Mouse (Mus musculus) layer of hippocampus, adult 2 months (tissue): ENCODE data around the gene Csn1s2a. TPM values are rescaled to one million over a fixed set of nuclear protein-coding genes. Genes with fewer than 3 reads are reported as not detected.
"Not testable (repeated sequence)": the region's sequence is repeated elsewhere in the genome, so short reads cannot be mapped to it uniquely, and the experiment has no call there.

ENCODE experiments used
- DNase-seq, 2 experiments: peaks; one replicate each; pipeline ENCODE4 v3.0.0; 2022; ENCODE audit warnings: low spot score in 2 of 2
- H3K27ac ChIP-seq: fragments of 200-600 bp; 2 replicates; pipeline ENCODE4 v1.8.1; 2022
- H3K4me3 ChIP-seq: fragments of 200-600 bp; 2 replicates; pipeline ENCODE4 v1.8.1; 2022; ENCODE audit warnings: mild to moderate bottlenecking
- CTCF ChIP-seq: fragments of 200-600 bp; conservative IDR thresholded peaks from 2 replicates; pipeline ENCODE4 v1.8.1; 2022; ENCODE audit warnings: antibody characterized with exemption, mild to moderate bottlenecking, moderate library complexity
- long read RNA-seq, 2 experiments: library from polyadenylated mRNA; stranded (forward); transcript quantifications; one replicate each; pipeline ENCODE4 v2.0.0; 2021; ENCODE audit warnings: borderline mapping rate in 2 of 2
- total RNA-seq, 2 experiments: library from RNA; stranded (reverse); gene quantifications; 2 replicates each; pipeline ENCODE4 v1.2.3; 2021

The Csn1s2a gene
- not detected for total RNA-seq
- long read RNA-seq, experiment 1: 0 reads
- long read RNA-seq, experiment 2: 0 reads

- H3K4me3 ChIP-seq: no peak within 1 kb of the TSS
- no peak for DNase-seq
- H3K27ac ChIP-seq: no peak within 1 kb of the TSS
- no peak for TF ChIP-seq CTCF
Observed at GRCm38 (mm10) chr5:87774267-87774666, at the start of gene Csn1s2a. Csn1s2a (plus strand) TSS chr5:87774567.

- no peak for DNase-seq
- H3K27ac ChIP-seq: no peak overlapping the region
- no peak overlapping the region for H3K4me3 ChIP-seq
- TF ChIP-seq CTCF: no peak
Observed at GRCm38 (mm10) chr5:87734821-87735220, 39.5 kb upstream of the Csn1s2a start.

- H3K4me3 ChIP-seq: no peak overlapping the region
- no peak for DNase-seq
- TF ChIP-seq CTCF: no peak
- H3K27ac ChIP-seq: no peak overlapping the region
Observed at GRCm38 (mm10) chr5:87753471-87753870, 20.9 kb upstream of the Csn1s2a start.

- Histone ChIP-seq H3K4me3 (no peak overlapping the region), H3K27ac (no peak overlapping the region)
- no peak for TF ChIP-seq CTCF
- DNase-seq: no peak
Observed at GRCm38 (mm10) chr5:87764546-87764945, 9.8 kb upstream of the Csn1s2a start.

GRCm38 (mm10) chr5:87772151-87772550, 2.2 kb upstream of the Csn1s2a start:
- not testable (repeated sequence) for DNase-seq, H3K4me3 ChIP-seq

GRCm38 (mm10) chr5:87782731-87783130, 8.4 kb downstream of the Csn1s2a start:
- Histone ChIP-seq H3K4me3 (no peak overlapping the region), H3K27ac (no peak overlapping the region)
- DNase-seq: peak in 1 of 2 experiments; percentile 15
- peak; percentile 67 for TF ChIP-seq CTCF

More at GRCm38 (mm10) chr5:87772151-87772550, 2.2 kb upstream of the Csn1s2a start:
- H3K27ac ChIP-seq: not testable (repeated sequence)

GRCm38 (mm10) chr5:87807782-87808181, 33.4 kb downstream of the Csn1s2a start, which contains the start of gene Csn1s2b:
Csn1s2b (plus strand) TSS chr5:87808082.
- DNase-seq: no peak
- no peak within 1 kb of the TSS for H3K4me3 ChIP-seq
- no peak for TF ChIP-seq CTCF
- H3K27ac ChIP-seq: no peak within 1 kb of the TSS

- DNase-seq: no peak
- Histone ChIP-seq H3K4me3 (no peak overlapping the region), H3K27ac (no peak overlapping the region)
- no peak; the same call in 1 of the 2 replicates for TF ChIP-seq CTCF
Observed at GRCm38 (mm10) chr5:87809253-87809652, 34.9 kb downstream of the Csn1s2a start.

- DNase-seq: no peak
- H3K4me3 ChIP-seq: no peak within 1 kb of the TSS
- no peak within 1 kb of the TSS for H3K27ac ChIP-seq
- TF ChIP-seq CTCF: no peak
Observed at GRCm38 (mm10) chr5:87825386-87825785, 51.0 kb downstream of the Csn1s2a start, which contains the start of gene Prr27. Prr27 (plus strand) TSS chr5:87825686.

Other genes starting within 250 kb of the Csn1s2a start
- not detected for gene Sult1b1, start 236.4 kb upstream of the Csn1s2a start, total RNA-seq
- not detected for gene Sult1d1, start 205.5 kb upstream of the Csn1s2a start, total RNA-seq
- not detected for gene Sult1e1, start 183.0 kb upstream of the Csn1s2a start, total RNA-seq
- gene Csn1s1, start 108.4 kb upstream of the Csn1s2a start, total RNA-seq: not detected
- gene Csn2, start 74.9 kb upstream of the Csn1s2a start, total RNA-seq: not detected
- not detected for gene Csn1s2b, start 33.5 kb downstream of the Csn1s2a start, total RNA-seq
- not detected for gene Prr27, start 51.1 kb downstream of the Csn1s2a start, total RNA-seq
- gene Odam, start 110.5 kb downstream of the Csn1s2a start, total RNA-seq: not detected
- gene Csn3, start 151.0 kb downstream of the Csn1s2a start, total RNA-seq: not detected
- gene 2310003L06Rik, start 194.9 kb downstream of the Csn1s2a start, total RNA-seq: not detected
- not detected for gene Gm28434, start 194.9 kb downstream of the Csn1s2a start, total RNA-seq
- gene Cabs1, start 204.9 kb downstream of the Csn1s2a start, total RNA-seq: not detected
- not detected for gene Smr3a, start 228.0 kb downstream of the Csn1s2a start, total RNA-seq